Mouse (Mus musculus) gastrocnemius, postnatal 36 days (tissue): ENCODE measurements at regions not wholly inside any gene's neighbourhood (a gene's known extent, or its start where the extent isn't known, plus 50 kb on each side); places are given as distances from the start of the nearest gene placed in this dataset.
"Not testable (repeated sequence)": the region's sequence is repeated elsewhere in the genome, so short reads cannot be mapped to it uniquely, and the experiment has no call there.

ENCODE experiments used
- DNase-seq, 2 experiments: peaks; one replicate each; pipeline ENCODE4 v3.0.0; 2022
- intact Hi-C: fragments of 180-260 bp; cut with DNase I; formaldehyde crosslinking; loops from one replicate; pipeline ENCODE4 v1.15.1; 2025

- DNase-seq = no peak
- intact Hi-C loops = no loop called here
Measured at GRCm38 (mm10) chr16:73203542-73203941, 895.4 kb downstream of the Robo1 start.

DNA sequence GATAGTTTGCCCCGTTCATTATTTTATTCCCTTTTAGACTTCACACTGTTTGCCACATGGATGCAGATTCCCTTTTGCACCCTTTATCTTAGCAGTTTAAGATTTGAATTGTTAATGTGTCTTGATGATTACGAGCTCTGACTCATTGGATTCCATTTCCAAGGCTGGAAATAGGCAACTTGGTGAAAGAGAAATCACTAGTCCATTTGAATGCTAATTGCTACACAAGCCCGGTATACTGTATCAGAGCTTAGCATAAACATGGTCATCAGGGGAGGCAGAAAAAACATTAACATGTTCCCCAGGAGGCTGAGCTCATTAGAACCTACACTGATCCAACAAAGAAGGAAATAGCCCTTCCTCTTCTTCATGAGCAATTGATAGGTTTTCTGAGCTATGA, 892.9 kb downstream of the Robo1 start:
- DNase-seq = no peak
- intact Hi-C loops = no loop called here

DNA sequence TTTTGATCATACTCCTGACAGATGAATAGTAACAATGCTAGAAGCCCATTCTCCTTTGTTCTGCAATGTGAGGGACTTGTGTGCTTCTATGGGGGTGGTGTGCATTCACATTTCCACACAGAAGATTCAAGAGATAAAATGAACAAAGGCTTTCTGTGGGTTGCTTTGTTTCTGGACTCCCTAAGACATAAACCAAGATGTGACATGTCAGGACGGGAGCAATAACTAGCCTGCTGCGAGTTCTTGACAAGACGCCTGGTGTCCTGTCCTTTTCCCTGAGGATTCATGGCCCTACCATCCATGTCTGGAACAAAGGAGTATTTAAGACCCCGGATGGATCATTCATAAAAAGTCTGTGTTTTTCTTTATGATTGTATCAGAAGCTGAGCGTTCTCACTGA, 874.7 kb downstream of the Robo1 start:
- intact Hi-C loops = no loop called here
- no peak for DNase-seq

- intact Hi-C loops = no loop called here
- no peak for DNase-seq
Measured at GRCm38 (mm10) chr16:73182258-73182657, 874.2 kb downstream of the Robo1 start.

GRCm38 (mm10) chr16:73155447-73155846, 847.3 kb downstream of the Robo1 start:
- DNase-seq = no peak
- intact Hi-C loops = no loop called here

DNA sequence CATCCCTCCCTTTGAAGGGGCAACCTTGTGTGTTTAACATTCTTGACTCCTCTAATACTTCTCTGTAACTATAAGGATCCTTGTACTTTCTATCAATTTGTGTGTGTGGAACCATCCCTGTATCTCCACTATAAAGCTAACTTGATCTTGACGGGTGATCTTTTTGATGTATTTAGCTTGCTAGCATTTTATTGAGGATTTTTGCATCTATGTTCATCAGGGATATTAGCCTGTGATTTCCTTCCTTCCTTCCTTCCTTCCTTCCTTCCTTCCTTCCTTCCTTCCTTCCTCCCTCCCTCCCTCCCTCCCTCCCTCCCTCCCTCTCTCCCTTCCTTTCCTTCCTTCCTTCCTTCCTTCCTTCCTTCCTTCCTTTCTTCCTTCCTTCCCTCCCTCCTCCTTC, 819.8 kb downstream of the Robo1 start:
- DNase-seq, intact Hi-C loops: not testable (repeated sequence)

DNA sequence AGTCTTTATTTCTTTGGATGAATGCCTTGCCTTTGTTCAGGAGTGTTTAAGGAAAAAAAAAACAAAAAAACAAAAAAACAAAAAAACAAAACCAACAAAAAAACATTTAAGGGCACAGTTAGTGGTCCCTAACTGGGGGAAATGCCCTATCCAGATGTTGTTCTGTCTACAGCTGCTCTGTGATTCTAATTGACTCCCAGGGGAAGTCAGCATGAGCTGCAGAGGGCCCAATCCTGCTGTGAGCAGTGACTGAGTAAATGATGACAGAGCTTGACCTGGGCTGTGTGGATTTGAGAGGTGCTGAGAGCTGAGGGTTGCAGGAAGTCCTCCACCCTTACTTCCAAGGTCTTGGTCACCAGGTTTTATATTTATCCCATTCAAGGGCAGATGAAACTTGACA, 812.5 kb downstream of the Robo1 start:
- DNase-seq = no peak
- intact Hi-C loops = no loop called here

DNA sequence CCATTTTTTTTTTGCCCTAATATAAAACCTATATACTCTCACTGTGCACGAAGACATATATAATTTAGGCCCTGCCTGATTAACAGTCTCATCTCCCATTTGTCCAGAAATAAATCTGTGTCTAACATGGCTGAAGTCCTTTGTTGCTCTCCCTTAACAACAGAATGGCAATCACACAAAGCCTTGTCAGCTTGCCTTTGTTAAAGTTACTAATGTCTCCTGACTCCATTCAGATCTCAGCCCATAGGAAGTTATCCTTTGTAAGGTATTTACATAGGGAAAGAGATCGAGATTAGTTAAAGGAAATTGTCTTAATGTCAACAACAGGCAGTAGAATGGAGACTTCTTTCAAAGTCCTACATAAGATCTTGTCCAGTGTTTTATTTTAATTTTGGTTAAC, 809.2 kb downstream of the Robo1 start:
- no peak for DNase-seq
- intact Hi-C loops = no loop called here

DNA sequence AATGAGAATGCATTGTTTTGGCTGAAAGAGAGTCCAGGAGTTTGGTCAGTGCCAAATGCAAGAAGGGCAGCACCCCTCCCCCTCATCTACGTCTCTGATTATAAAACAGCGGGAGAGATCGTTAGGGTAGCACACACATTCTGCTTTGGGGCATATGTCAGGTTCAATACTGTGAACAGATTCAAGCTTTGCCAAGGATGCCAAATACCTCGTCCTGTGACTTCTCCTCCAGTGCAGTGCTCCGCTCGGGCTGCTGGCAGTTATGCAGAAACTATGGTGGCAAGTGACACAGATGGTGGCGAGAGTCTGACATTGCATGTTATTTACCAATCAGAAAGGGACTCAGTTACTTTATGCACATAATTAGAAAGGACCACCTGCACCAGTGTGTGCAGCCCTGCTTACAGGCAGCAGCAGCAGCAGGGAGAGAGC, 799.9 kb downstream of the Robo1 start:
- intact Hi-C loops = no loop called here
- DNase-seq = no peak

- intact Hi-C loops = no loop called here
- no peak for DNase-seq
Measured at GRCm38 (mm10) chr16:73107608-73108007, 799.5 kb downstream of the Robo1 start.

GRCm38 (mm10) chr16:73105496-73105895, 797.4 kb downstream of the Robo1 start:
- DNase-seq = no peak
- intact Hi-C loops = no loop called here

GRCm38 (mm10) chr16:73100273-73100672, 792.2 kb downstream of the Robo1 start:
- DNase-seq = no peak
- intact Hi-C loops = no loop called here

DNA sequence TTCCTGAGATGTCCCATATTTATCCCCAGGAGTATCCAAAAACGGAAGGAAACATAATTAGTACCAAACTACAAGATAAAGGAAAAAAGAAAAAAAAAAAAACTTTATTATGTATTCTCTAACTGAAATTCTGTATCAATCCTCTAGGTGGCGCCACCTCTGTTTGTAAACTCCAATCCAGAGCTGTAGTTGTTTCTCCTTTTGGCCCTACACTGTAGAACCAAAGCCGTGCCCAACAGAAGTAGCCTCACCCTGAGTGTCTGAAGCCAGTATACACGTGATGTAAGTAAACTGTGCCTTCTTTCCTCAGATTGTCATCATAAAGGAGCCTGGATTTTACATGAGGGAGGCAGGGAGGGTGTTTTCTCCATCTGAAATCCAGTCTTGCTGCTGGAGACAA, 790.7 kb downstream of the Robo1 start:
- DNase-seq = no peak
- intact Hi-C loops = no loop called here

DNA sequence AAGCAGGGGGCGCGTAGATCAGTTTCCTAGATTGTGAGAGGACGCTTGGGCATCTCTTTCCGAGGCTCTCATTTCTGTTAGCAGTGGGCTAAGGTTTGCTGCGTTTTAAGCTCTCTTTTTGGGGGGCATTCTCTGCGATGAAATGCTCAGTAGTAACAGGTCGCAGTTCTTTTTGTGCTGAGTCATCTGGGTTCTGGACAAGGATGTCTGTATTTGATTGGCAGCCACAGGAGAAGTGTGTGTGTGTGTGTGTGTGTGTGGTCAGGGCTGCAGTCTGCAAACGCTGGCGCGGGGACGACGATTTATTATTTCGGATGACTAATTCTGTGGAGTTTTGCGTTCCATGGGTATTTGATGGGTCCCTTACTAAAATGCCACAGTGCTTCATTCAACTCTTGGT, 789.1 kb downstream of the Robo1 start:
- intact Hi-C loops = no loop called here
- DNase-seq = no peak

GRCm38 (mm10) chr16:73096091-73097083, 788.3 kb downstream of the Robo1 start:
- intact Hi-C loops = no loop called here

More at GRCm38 (mm10) chr16:73096091-73097083, 788.3 kb downstream of the Robo1 start:
- DNase-seq = no peak
